Mouse (Mus musculus) liver, embryonic 16.5 days (tissue): Measurements from ENCODE around the gene Rabep1. TPM values are rescaled to one million over a fixed set of nuclear protein-coding genes. Genes with fewer than 3 reads are reported as not detected.

Experiments used
- ATAC-seq: fragments of 200-750 bp; cut with Nextera tagmentation; 2 replicates; pipeline ENCODE4 v1.8.0; 2017; ENCODE audit warnings: low read depth, mild to moderate bottlenecking, moderate number of reproducible peaks, moderate library complexity
- H3K27ac ChIP-seq: fragments of 300-500 bp; sonication (generic); 2 replicates; pipeline ENCODE4 v1.5.1; 2014; ENCODE audit warnings: mild to moderate bottlenecking, low read length
- H3K27me3 ChIP-seq: fragments of 300-500 bp; sonication (generic); 2 replicates; pipeline ENCODE4 v1.6.1; 2014; ENCODE audit warnings: low read depth, low read length, mixed read lengths; ENCODE audit not compliant: control insufficient read depth, insufficient read depth
- H3K36me3 ChIP-seq: fragments of 300-500 bp; sonication (generic); 2 replicates; pipeline ENCODE4 v1.6.1; 2014; ENCODE audit warnings: mild to moderate bottlenecking; ENCODE audit not compliant: control insufficient read depth, insufficient read depth
- H3K4me1 ChIP-seq: fragments of 300-500 bp; sonication (generic); 2 replicates; pipeline ENCODE4 v1.6.1; 2014; ENCODE audit warnings: low read depth, low read length, mixed read lengths; ENCODE audit not compliant: control insufficient read depth
- H3K4me2 ChIP-seq: fragments of 300-500 bp; sonication (generic); 2 replicates; pipeline ENCODE4 v1.6.1; 2014; ENCODE audit warnings: low read depth, low read length, mixed read lengths
- H3K4me3 ChIP-seq: fragments of 300-500 bp; sonication (generic); 2 replicates; pipeline ENCODE4 v1.5.1; 2014; ENCODE audit warnings: low read depth, mild to moderate bottlenecking, low read length
- H3K9ac ChIP-seq: fragments of 300-500 bp; sonication (generic); 2 replicates; pipeline ENCODE4 v1.6.1; 2014; ENCODE audit warnings: low read depth, low read length
- H3K9me3 ChIP-seq: fragments of 300-500 bp; sonication (generic); replicated peaks from 2 replicates; pipeline ENCODE4 v1.6.1; 2016; ENCODE audit warnings: low read length; ENCODE audit not compliant: control insufficient read depth
- WGBS: fragments of 180-500 bp; shearing (Covaris S2); extraction: QIAGEN DNeasy Blood & Tissue Kit; methylation state at CpG from one replicate; pipeline ENCODE4 v1.1.7; 2014; ENCODE audit not compliant: insufficient replicate concordance; 5-methylcytosine and 5-hydroxymethylcytosine counted together
- polyA plus RNA-seq: library from polyadenylated mRNA; unstranded; fragments of >200 nt; fragmentation: Nextera tagmentation; extraction: Ambion mirVana; gene quantifications from 2 replicates; pipeline ENCODE4 v1.2.1, GENCODE M21; 2015

Rabep1 gene
- polyA plus RNA-seq, 1 experiment from 2014 or later = 11.8 TPM

- Histone ChIP-seq H3K4me2 (no peak overlapping the region), H3K36me3 (no peaks in the 10 kb centered on the region), H3K4me3 (no peak overlapping the region), H3K27me3 (no peaks in the 10 kb centered on the region), H3K4me1 (no peaks in the 10 kb centered on the region), H3K9ac (no peak overlapping the region), H3K27ac (no peak overlapping the region), H3K9me3 (no peaks in the 10 kb centered on the region)
- ATAC-seq = no peak
- 55% methylated on average over 1 of the region's 1 CpGs for WGBS
These were observed 35.6 kb upstream of the Rabep1 start for GRCm38 (mm10) chr11:70809011-70809410.

GRCm38 (mm10) chr11:70811041-70811440 lies 33.5 kb upstream of the Rabep1 start:
- Histone ChIP-seq H3K9me3 (no peaks in the 10 kb centered on the region), H3K4me2 (no peak overlapping the region), H3K27ac (no peak overlapping the region), H3K4me3 (no peak overlapping the region), H3K36me3 (no peaks in the 10 kb centered on the region), H3K4me1 (no peaks in the 10 kb centered on the region), H3K9ac (no peak overlapping the region), H3K27me3 (no peaks in the 10 kb centered on the region)
- no peak for ATAC-seq
- WGBS = 81% methylated on average over 5 of the region's 5 CpGs

GRCm38 (mm10) chr11:70811471-70812240 lies 32.9 kb upstream of the Rabep1 start:
- H3K4me2 ChIP-seq = no peak overlapping the region
- ATAC-seq = no peak
- no peak overlapping the region for H3K9ac ChIP-seq
- H3K9me3 ChIP-seq = no peaks in the 10 kb centered on the region
- no peaks in the 10 kb centered on the region for H3K27me3 ChIP-seq
- no peak overlapping the region for H3K27ac ChIP-seq
- no peaks in the 10 kb centered on the region for H3K4me1 ChIP-seq
- WGBS = 60% methylated on average over 13 of the region's 13 CpGs
- no peak overlapping the region for H3K4me3 ChIP-seq
- H3K36me3 ChIP-seq = no peaks in the 10 kb centered on the region

- H3K36me3 ChIP-seq = no peaks in the 10 kb centered on the region
- no peak for ATAC-seq
- 35% methylated on average over 7 of the region's 7 CpGs for WGBS
- H3K27me3 ChIP-seq = no peaks in the 10 kb centered on the region
- H3K9ac ChIP-seq = no peak within 1 kb of the TSS
- H3K9me3 ChIP-seq = no peaks in the 10 kb centered on the region
- no peaks in the 10 kb centered on the region for H3K4me1 ChIP-seq
- no peak within 1 kb of the TSS for H3K4me3 ChIP-seq
- H3K4me2 ChIP-seq = no peak within 1 kb of the TSS
- no peak within 1 kb of the TSS for H3K27ac ChIP-seq
These were observed 32.2 kb upstream of the Rabep1 start, which contains the start of gene Scimp for GRCm38 (mm10) chr11:70812365-70812764. Gene Scimp, minus strand, starts transcription at chr11:70812586.

- ATAC-seq = no peak
- Histone ChIP-seq H3K27me3 (no peaks in the 10 kb centered on the region), H3K9ac (no peak overlapping the region), H3K9me3 (no peaks in the 10 kb centered on the region), H3K36me3 (no peaks in the 10 kb centered on the region), H3K4me2 (no peak overlapping the region), H3K4me3 (no peak overlapping the region), H3K4me1 (no peaks in the 10 kb centered on the region), H3K27ac (no peak overlapping the region)
- 68% methylated on average over 8 of the region's 8 CpGs for WGBS
These were observed 29.5 kb upstream of the Rabep1 start for GRCm38 (mm10) chr11:70815071-70815470.

GRCm38 (mm10) chr11:70815498-70816078 lies 29.0 kb upstream of the Rabep1 start:
- Histone ChIP-seq H3K4me2 (no peak overlapping the region), H3K9me3 (no peaks in the 10 kb centered on the region), H3K9ac (no peak overlapping the region), H3K36me3 (no peaks in the 10 kb centered on the region), H3K4me3 (no peak overlapping the region), H3K27ac (no peak overlapping the region), H3K27me3 (no peaks in the 10 kb centered on the region), H3K4me1 (no peaks in the 10 kb centered on the region)
- no peak for ATAC-seq
- 16% methylated on average over 6 of the region's 6 CpGs for WGBS

GRCm38 (mm10) chr11:70816770-70817169 lies 27.8 kb upstream of the Rabep1 start:
- H3K4me3 ChIP-seq = no peak overlapping the region
- H3K9me3 ChIP-seq = no peaks in the 10 kb centered on the region
- WGBS = 48% methylated on average over 4 of the region's 4 CpGs
- H3K4me1 ChIP-seq = no peaks in the 10 kb centered on the region
- H3K36me3 ChIP-seq = no peaks in the 10 kb centered on the region
- no peak overlapping the region for H3K4me2 ChIP-seq
- no peak overlapping the region for H3K9ac ChIP-seq
- ATAC-seq = no peak
- H3K27me3 ChIP-seq = no peaks in the 10 kb centered on the region
- H3K27ac ChIP-seq = no peak overlapping the region

- ATAC-seq = no peak
- H3K27ac ChIP-seq = no peak overlapping the region
These were observed 24.5 kb upstream of the Rabep1 start for GRCm38 (mm10) chr11:70820120-70820519.

More at GRCm38 (mm10) chr11:70820120-70820519, 24.5 kb upstream of the Rabep1 start:
- no peak overlapping the region for H3K9ac ChIP-seq
- no peaks in the 10 kb centered on the region for H3K4me1 ChIP-seq
- no peak overlapping the region for H3K4me2 ChIP-seq
- WGBS = 61% methylated on average over 8 of the region's 8 CpGs
- no peaks in the 10 kb centered on the region for H3K36me3 ChIP-seq
- H3K27me3 ChIP-seq = no peaks in the 10 kb centered on the region
- no peak overlapping the region for H3K4me3 ChIP-seq
- H3K9me3 ChIP-seq = no peaks in the 10 kb centered on the region
